Mouse (Mus musculus): ENCODE results near the gene Acot8. TPM values are rescaled to one million over a fixed set of nuclear protein-coding genes. Genes with fewer than 3 reads are reported as not detected.

Acot8 gene
- total RNA-seq, 2 experiments from 2014 or later, result 30.1 to 31.3 TPM

GRCm38 (mm10) chr2:164760059-164760833 lies 44.4 kb downstream of the Acot8 start:
- no peak for DNase-seq (ENCODE audit: low spot score in 2 of 2)

- no peak for DNase-seq (ENCODE audit: low spot score in 2 of 2)
Observed at GRCm38 (mm10) chr2:164758692-164759091, 46.0 kb downstream of the Acot8 start.

GRCm38 (mm10) chr2:164757841-164758240 lies 46.8 kb downstream of the Acot8 start:
- DNase-seq (ENCODE audit: low spot score in 2 of 2), result no peak

GRCm38 (mm10) chr2:164754800-164755199 lies 49.9 kb downstream of the Acot8 start:
- no peak for DNase-seq (ENCODE audit: low spot score in 2 of 2)

- no peak for DNase-seq (ENCODE audit: low spot score in 2 of 2)
Observed at GRCm38 (mm10) chr2:164754105-164754504, 50.6 kb downstream of the Acot8 start.

- no peak for DNase-seq (ENCODE audit: low spot score in 2 of 2)
Observed at GRCm38 (mm10) chr2:164752454-164752853, 52.2 kb downstream of the Acot8 start.

DNA sequence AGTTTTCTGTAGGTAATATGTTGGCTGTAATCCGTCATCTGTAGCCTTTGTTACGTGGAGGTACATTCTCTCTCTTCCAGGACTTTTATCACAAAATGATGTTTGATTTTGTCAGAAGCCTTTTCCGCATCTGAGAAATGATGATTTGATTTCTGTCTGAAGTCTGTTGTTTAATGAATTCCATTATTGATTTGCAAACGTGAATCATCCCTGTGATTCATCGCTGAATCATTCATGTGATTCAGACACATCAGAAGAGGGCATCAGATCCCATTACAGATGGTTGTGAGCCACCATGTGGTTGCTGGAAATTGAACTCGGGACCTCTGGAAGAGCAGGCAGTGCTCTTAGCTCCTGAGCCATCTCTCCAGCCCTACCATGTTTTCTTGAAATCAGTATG lies 55.7 kb downstream of the Acot8 start:
- DNase-seq (ENCODE audit: low spot score in 2 of 2), result no peak

GRCm38 (mm10) chr2:164748191-164748590 lies 56.5 kb downstream of the Acot8 start:
- no peak for DNase-seq (ENCODE audit: low spot score in 2 of 2)

- DNase-seq (ENCODE audit: low spot score in 2 of 2), result no peak
Observed at GRCm38 (mm10) chr2:164746693-164747092, 58.0 kb downstream of the Acot8 start.

DNA sequence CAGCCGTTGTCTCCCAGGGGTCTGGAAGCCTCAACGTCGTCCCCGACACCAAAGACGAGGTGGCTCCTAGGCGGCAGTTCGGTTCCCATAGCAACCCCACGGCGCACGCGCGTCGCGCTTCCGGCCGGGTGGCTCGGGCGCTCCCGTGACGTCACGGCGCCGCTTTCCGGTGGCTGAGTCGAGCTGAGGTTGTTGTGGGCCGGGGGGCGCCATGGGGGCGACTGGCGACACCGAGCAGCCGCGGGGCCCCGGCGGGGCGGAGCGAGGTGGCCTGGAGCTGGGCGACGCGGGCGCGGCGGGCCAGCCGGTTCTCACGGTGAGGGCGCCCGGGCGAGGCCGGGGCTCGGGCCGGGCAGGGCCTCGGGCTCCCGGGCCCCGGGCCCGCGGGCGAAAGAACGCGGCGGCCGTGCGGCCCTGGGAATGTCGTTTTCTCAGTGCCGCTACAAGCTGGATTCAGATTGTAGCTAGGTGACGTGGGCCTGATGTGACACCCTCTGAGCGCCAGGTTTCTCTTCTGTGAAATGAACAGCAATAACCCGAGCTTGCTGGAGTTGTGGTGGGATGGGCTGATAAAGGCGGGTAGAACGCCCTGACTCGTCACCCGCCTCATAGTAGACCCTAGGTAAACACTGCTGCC lies 58.7 kb downstream of the Acot8 start, which contains the start of the genes Wfdc3 and Dnttip1:
TSS of gene Wfdc3 (minus strand) at position 89 of the 637 bp plus-strand sequence.
TSS of gene Dnttip1 (plus strand) at position 141 of the 637 bp plus-strand sequence.
- DNase-seq (ENCODE audit: low spot score in 2 of 2), result peak; percentile 89 to 91

- DNase-seq (ENCODE audit: low spot score in 2 of 2), result no peak
Observed at GRCm38 (mm10) chr2:164744987-164745386, 59.7 kb downstream of the Acot8 start.

Other genes starting within 250 kb of the Acot8 start
- gene Wfdc2, start 242.5 kb downstream of the Acot8 start, total RNA-seq (2021), result 10 to 100 TPM in 1 of 2 experiments, 1 to 10 TPM in 1; 1.9 to 49.1 TPM
- gene Spint3, start 231.4 kb downstream of the Acot8 start, total RNA-seq (2021), result not detected
- 1 to 10 TPM in 1 of 2 experiments, under 1 TPM in 1; 0.48 to 1.2 TPM for gene Wfdc6a, start 219.4 kb downstream of the Acot8 start, total RNA-seq (2021)
- not detected for gene Eppin, start 211.3 kb downstream of the Acot8 start, total RNA-seq (2021)
- gene Wfdc6b, start 191.4 kb downstream of the Acot8 start, total RNA-seq (2021), result not detected
- gene Wfdc8, start 191.3 kb downstream of the Acot8 start, total RNA-seq (2021), result under 1 TPM; 0.20 to 0.39 TPM
- gene Wfdc16, start 166.1 kb downstream of the Acot8 start, total RNA-seq (2021), result not detected
- gene Wfdc10, start 148.8 kb downstream of the Acot8 start, total RNA-seq (2021), result under 1 TPM in 1 of 2 experiments, not detected in 1; 0.76 TPM
- not detected for gene Wfdc9, start 148.3 kb downstream of the Acot8 start, total RNA-seq (2021)
- gene Wfdc11, start 130.8 kb downstream of the Acot8 start, total RNA-seq (2021), result not detected
- not detected for gene Wfdc13, start 119.8 kb downstream of the Acot8 start, total RNA-seq (2021)
- not detected for gene Spint4, start 106.4 kb downstream of the Acot8 start, total RNA-seq (2021)
- not detected for gene Spint5, start 89.6 kb downstream of the Acot8 start, total RNA-seq (2021)
- under 1 TPM; 0.90 to 0.92 TPM for gene Wfdc3, start 59.0 kb downstream of the Acot8 start, total RNA-seq (2021)
- gene Dnttip1, start 58.9 kb downstream of the Acot8 start, total RNA-seq (2021), result 10 to 100 TPM; 50.1 to 54.2 TPM
- 10 to 100 TPM; 48.4 to 64.6 TPM for gene Ube2c, start 35.0 kb downstream of the Acot8 start, total RNA-seq (2021)
- 100 to 1,000 TPM in 1 of 2 experiments, 10 to 100 TPM in 1; 94.0 to 231 TPM for gene Tnnc2, start 24.9 kb downstream of the Acot8 start, total RNA-seq (2021)
- gene Snx21, start 19.1 kb downstream of the Acot8 start, total RNA-seq (2021), result 10 to 100 TPM; 40.5 to 42.9 TPM
- gene Zswim3, start 216 bp upstream of the Acot8 start, total RNA-seq (2021), result 1 to 10 TPM; 3.8 to 4.5 TPM
- gene Zswim1, start 17.8 kb upstream of the Acot8 start, total RNA-seq (2021), result 10 to 100 TPM; 10.7 to 11.0 TPM
- 1 to 10 TPM in 1 of 2 experiments, under 1 TPM in 1; 0.76 to 1.7 TPM for gene Spata25, start 23.7 kb upstream of the Acot8 start, total RNA-seq (2021)
- gene Ctsa, start 28.0 kb upstream of the Acot8 start, total RNA-seq (2021), result 100 to 1,000 TPM; 140 to 158 TPM
- gene Neurl2, start 28.6 kb upstream of the Acot8 start, total RNA-seq (2021), result 1 to 10 TPM; 5.4 to 7.4 TPM
- gene Pltp, start 52.8 kb upstream of the Acot8 start, total RNA-seq (2021), result 10 to 100 TPM; 25.7 to 28.9 TPM
- gene Pcif1, start 74.4 kb upstream of the Acot8 start, total RNA-seq (2021), result 10 to 100 TPM; 78.8 to 80.7 TPM
- gene Zfp335, start 106.9 kb upstream of the Acot8 start, total RNA-seq (2021), result 10 to 100 TPM; 20.7 to 21.7 TPM
- 1 to 10 TPM; 3.4 to 5.7 TPM for gene Mmp9, start 135.9 kb upstream of the Acot8 start, total RNA-seq (2021)
- gene Slc12a5, start 155.9 kb upstream of the Acot8 start, total RNA-seq (2021), result 10 to 100 TPM; 12.7 to 14.0 TPM
- gene Ncoa5, start 230.0 kb upstream of the Acot8 start, total RNA-seq (2021), result 10 to 100 TPM; 43.7 to 50.1 TPM

Measured in adrenal gland, postnatal 4 days (tissue).